Mouse (Mus musculus) liver, embryonic 14.5 days (tissue): ENCODE results near the gene Eme2. TPM values are rescaled to one million over a fixed set of nuclear protein-coding genes. Genes with fewer than 3 reads are reported as not detected.

ENCODE experiments used
- ATAC-seq: fragments of 200-750 bp; cut with Nextera tagmentation; 2 replicates; pipeline ENCODE4 v1.8.0; 2017; ENCODE audit warnings: moderate number of reproducible peaks, mild to moderate bottlenecking, moderate library complexity; ENCODE audit not compliant: insufficient read depth
- DNase-seq, 3 experiments: peaks; one replicate each; pipeline ENCODE4 v3.0.0-alpha.2; 2012 to 2013; ENCODE audit warnings: low read depth in 3 of 3, low spot score in 3 of 3
- H3K27ac ChIP-seq: fragments of 300-500 bp; sonication (generic); 2 replicates; pipeline ENCODE4 v1.5.1; 2014; ENCODE audit warnings: moderate library complexity, mild to moderate bottlenecking, control low read depth, inconsistent platforms
- H3K27me3 ChIP-seq: fragments of 300-500 bp; sonication (generic); 2 replicates; pipeline ENCODE4 v1.6.1; 2014; ENCODE audit warnings: mild to moderate bottlenecking, low read length, moderate library complexity; ENCODE audit not compliant: control insufficient read depth, insufficient read depth
- H3K36me3 ChIP-seq: fragments of 300-500 bp; sonication (generic); replicated peaks from 2 replicates; pipeline ENCODE4 v1.6.1; 2014; ENCODE audit warnings: low read depth; ENCODE audit not compliant: control insufficient read depth, insufficient read depth
- H3K4me1 ChIP-seq, 2 experiments: fragments of 200-500 bp in 1 of 2; fragments of 300-500 bp in 1 of 2; sonication (generic) in 1 of 2; replicated peaks; 2 replicates each; pipeline ENCODE4 v1.6.1; 2012 to 2014; ENCODE audit warnings: antibody characterized with exemption in 1 of 2, inconsistent platforms in 1 of 2, low read length in 1 of 2; ENCODE audit not compliant: control insufficient read depth in 2 of 2, insufficient read depth in 2 of 2
- H3K4me2 ChIP-seq: fragments of 300-500 bp; sonication (generic); 2 replicates; pipeline ENCODE4 v1.6.1; 2014; ENCODE audit warnings: low read depth, mild to moderate bottlenecking, control low read depth, moderate library complexity
- H3K4me3 ChIP-seq, 2 experiments: fragments of 200-500 bp in 1 of 2; fragments of 300-500 bp in 1 of 2; sonication (generic) in 1 of 2; 2 replicates each; pipeline ENCODE4 v1.5.1; 2012 to 2014; ENCODE audit warnings: low read depth in 2 of 2, low read length in 2 of 2, mild to moderate bottlenecking in 2 of 2, control low read depth in 1 of 2, inconsistent platforms in 1 of 2, moderate library complexity in 1 of 2; ENCODE audit not compliant: insufficient read depth in 1 of 2
- H3K9ac ChIP-seq: fragments of 300-500 bp; sonication (generic); replicated peaks from 2 replicates; pipeline ENCODE4 v1.6.1; 2014; ENCODE audit warnings: mild to moderate bottlenecking, control low read depth, moderate library complexity
- H3K9me3 ChIP-seq: fragments of 300-500 bp; sonication (generic); 2 replicates; pipeline ENCODE4 v1.6.1; 2016; ENCODE audit warnings: low read length, mixed read lengths; ENCODE audit not compliant: control insufficient read depth
- CTCF ChIP-seq: IDR thresholded peaks from 2 replicates; pipeline ENCODE4 v1.5.1; 2016; ENCODE audit warnings: antibody characterized with exemption, low read depth, control low read depth
- EP300 ChIP-seq: IDR thresholded peaks from 2 replicates; pipeline ENCODE4 v1.6.1; 2016; ENCODE audit warnings: antibody characterized with exemption, low read depth
- WGBS: fragments of 180-500 bp; shearing (Covaris S2); extraction: QIAGEN DNeasy Blood & Tissue Kit; methylation state at CpG from one replicate; pipeline ENCODE4 v1.1.7; 2014; ENCODE audit not compliant: insufficient replicate concordance; 5-methylcytosine and 5-hydroxymethylcytosine counted together
- polyA plus RNA-seq, 2 experiments: library from polyadenylated mRNA; depleted of rRNA in 1 of 2; stranded (reverse) in 1 of 2; unstranded in 1 of 2; fragments of >200 nt; fragmentation: Nextera tagmentation in 1 of 2; extraction: Ambion mirVana in 1 of 2; gene quantifications; 2 replicates each; pipeline versions ENCODE4 v1.2.1 to v1.2.3; 2012 to 2014

Gene Eme2
- polyA plus RNA-seq, 2 experiments = 7.4 to 9.4 TPM

DNA sequence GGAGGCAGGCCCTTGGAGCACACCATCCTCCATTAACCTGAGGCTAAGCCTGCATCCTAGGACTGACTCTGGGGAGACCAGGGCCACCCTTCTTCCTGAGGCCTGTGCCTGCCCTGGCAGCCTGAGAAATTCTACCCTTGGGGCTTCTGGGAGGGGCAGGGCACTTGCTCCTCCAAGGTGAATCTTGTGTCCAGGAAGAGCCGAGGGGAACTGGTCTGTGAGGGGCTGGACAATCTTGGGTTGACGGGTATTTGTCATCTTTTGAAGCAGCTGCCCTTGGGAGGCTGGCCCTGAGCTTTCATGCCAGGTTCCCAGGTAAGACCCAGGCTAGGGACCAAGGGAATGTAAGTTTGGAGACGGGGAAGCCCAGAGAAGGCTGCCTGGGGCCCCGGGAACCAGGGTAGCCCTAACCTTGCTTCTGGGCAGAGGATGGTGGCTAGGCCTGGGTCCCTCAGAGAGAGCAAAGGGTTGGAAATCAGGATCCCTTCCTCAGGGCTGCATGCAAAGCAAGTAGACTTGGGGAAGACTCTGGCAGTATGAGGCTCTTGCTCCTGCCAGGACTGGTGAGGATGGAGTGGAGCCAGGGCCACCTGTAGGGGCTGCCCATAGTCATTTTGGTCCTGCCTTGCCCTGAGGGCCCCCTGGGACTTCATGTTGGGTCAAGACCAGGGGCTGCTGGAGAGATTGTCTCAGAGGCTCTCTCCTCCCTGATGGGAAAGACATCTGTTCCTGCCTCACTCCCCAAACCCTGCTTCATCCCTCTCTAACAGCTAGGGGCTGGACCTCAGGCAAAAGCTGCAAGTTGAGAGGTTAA, 3.4 kb upstream of the Eme2 start:
- peaks cover 30 to 32% of the 10 kb centered on the region in 2 experiments for H3K4me1 ChIP-seq

GRCm38 (mm10) chr17:24897600-24897999, 2.7 kb upstream of the Eme2 start:
- H3K4me2 ChIP-seq = peak overlapping the region; percentile 97
- peak overlapping the region; percentile 83 to 99; a peak in 2 of 4 replicates for H3K4me3 ChIP-seq
- 71% methylated on average over 4 of the region's 4 CpGs for WGBS
- ATAC-seq = no peak
- peaks cover 50% of the 10 kb centered on the region for H3K36me3 ChIP-seq
- peak overlapping the region; percentile 94 for H3K9ac ChIP-seq
- peak overlapping the region; percentile 42 for H3K27ac ChIP-seq
- H3K9me3 ChIP-seq = no peaks in the 10 kb centered on the region
- DNase-seq = no peak
- TF ChIP-seq EP300 = no peak
- no peak for TF ChIP-seq CTCF
- H3K4me1 ChIP-seq = peaks cover 25 to 27% of the 10 kb centered on the region in 2 experiments
- no peaks in the 10 kb centered on the region for H3K27me3 ChIP-seq

More for the DNA sequence above, 3.4 kb upstream of the Eme2 start:
- Histone ChIP-seq H3K9ac (no peak overlapping the region; the same call in 1 of the 2 replicates), H3K27me3 (no peaks in the 10 kb centered on the region), H3K36me3 (peaks cover 49% of the 10 kb centered on the region), H3K4me3 (peak overlapping the region in 1 of 2 experiments; percentile 99; a peak in 2 of 4 replicates), H3K4me2 (peak overlapping the region; percentile 97), H3K27ac (peak overlapping the region; percentile 42), H3K9me3 (no peaks in the 10 kb centered on the region)
- no peak for TF ChIP-seq CTCF
- no peak for TF ChIP-seq EP300
- DNase-seq (no peak), ATAC-seq (no peak)
- 75% methylated on average over 4 of the region's 4 CpGs for WGBS

- no peak for DNase-seq
- ATAC-seq = no peak
- no peak for TF ChIP-seq CTCF
- TF ChIP-seq EP300 = no peak
- H3K36me3 ChIP-seq = peaks cover 54% of the 10 kb centered on the region
- WGBS = 51% methylated on average over 11 of the region's 11 CpGs
- H3K4me2 ChIP-seq = peak overlapping the region; percentile 97
- peak overlapping the region; percentile 83 to 99 for H3K4me3 ChIP-seq
- H3K9me3 ChIP-seq = no peaks in the 10 kb centered on the region
- peak overlapping the region; percentile 61 for H3K27ac ChIP-seq
- H3K9ac ChIP-seq = peak overlapping the region; percentile 94
- no peaks in the 10 kb centered on the region for H3K27me3 ChIP-seq
- peaks cover 19 to 21% of the 10 kb centered on the region in 2 experiments for H3K4me1 ChIP-seq
Measured at GRCm38 (mm10) chr17:24896993-24897269, 2.0 kb upstream of the Eme2 start.

- WGBS = under 1% methylated on average over 50 of the region's 50 CpGs
- H3K4me3 ChIP-seq = peak within 1 kb of the TSS; percentile 83 to 99
- H3K9me3 ChIP-seq = no peaks in the 10 kb centered on the region
- peak within 1 kb of the TSS; percentile 61 for H3K27ac ChIP-seq
- peaks cover 54% of the 10 kb centered on the region for H3K36me3 ChIP-seq
- H3K4me2 ChIP-seq = peak within 1 kb of the TSS; percentile 97
- ATAC-seq (peak; percentile 74), DNase-seq (peak; percentile 66 to 68 (median 68))
- peak within 1 kb of the TSS; percentile 94 for H3K9ac ChIP-seq
- no peaks in the 10 kb centered on the region for H3K27me3 ChIP-seq
- TF ChIP-seq CTCF (peak; percentile 45), EP300 (no peak)
- peaks cover 14 to 16% of the 10 kb centered on the region in 2 experiments for H3K4me1 ChIP-seq
Measured at GRCm38 (mm10) chr17:24896241-24896992, 1.5 kb upstream of the Eme2 start, which contains the start of gene Nme3. TSS of gene Nme3 (plus strand) at chr17:24896500.
